Mouse (Mus musculus) megakaryocyte, adult 5-6 weeks (primary cell): ENCODE results near the gene Folr1. TPM values are rescaled to one million over a fixed set of nuclear protein-coding genes. Genes with fewer than 3 reads are reported as not detected.

Source experiments
- ATAC-seq: 2 replicates; pipeline ENCODE4 v1.8.0; 2016; ENCODE audit warnings: mild to moderate bottlenecking, inconsistent platforms; ENCODE audit not compliant: poor library complexity, severe bottlenecking
- total RNA-seq, 2 experiments: library from RNA; stranded (forward) in 1 of 2; stranded (reverse) in 1 of 2; fragments of 153-499, 151-499 nt in 1 of 2; fragments of 221-1000, 200-1000 nt in 1 of 2; gene quantifications; 2 replicates each; pipeline versions ENCODE4 v1.2.3 to v1.2.4; 2015 to 2017

Gene Folr1
- total RNA-seq, 2 experiments from 2014 or later: 0.62 TPM

DNA sequence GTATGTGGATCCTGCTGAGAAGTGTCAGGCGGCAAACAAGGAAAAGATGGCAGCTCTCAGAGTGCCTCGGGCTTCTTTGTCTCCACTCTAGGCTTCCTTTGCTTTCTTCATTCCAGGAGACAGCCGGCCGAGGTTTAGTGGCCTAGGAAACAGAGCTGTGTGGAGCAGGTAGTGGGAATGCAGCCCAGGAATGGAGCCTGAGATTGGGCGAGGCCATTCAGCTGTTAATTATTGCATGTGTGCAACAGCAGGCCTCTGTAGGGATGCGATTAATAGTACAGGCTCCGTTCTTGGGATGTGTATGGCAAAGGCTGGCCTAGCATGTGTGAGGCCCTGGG lies 1.5 kb downstream of the Folr1 start:
- ATAC-seq: no peak

DNA sequence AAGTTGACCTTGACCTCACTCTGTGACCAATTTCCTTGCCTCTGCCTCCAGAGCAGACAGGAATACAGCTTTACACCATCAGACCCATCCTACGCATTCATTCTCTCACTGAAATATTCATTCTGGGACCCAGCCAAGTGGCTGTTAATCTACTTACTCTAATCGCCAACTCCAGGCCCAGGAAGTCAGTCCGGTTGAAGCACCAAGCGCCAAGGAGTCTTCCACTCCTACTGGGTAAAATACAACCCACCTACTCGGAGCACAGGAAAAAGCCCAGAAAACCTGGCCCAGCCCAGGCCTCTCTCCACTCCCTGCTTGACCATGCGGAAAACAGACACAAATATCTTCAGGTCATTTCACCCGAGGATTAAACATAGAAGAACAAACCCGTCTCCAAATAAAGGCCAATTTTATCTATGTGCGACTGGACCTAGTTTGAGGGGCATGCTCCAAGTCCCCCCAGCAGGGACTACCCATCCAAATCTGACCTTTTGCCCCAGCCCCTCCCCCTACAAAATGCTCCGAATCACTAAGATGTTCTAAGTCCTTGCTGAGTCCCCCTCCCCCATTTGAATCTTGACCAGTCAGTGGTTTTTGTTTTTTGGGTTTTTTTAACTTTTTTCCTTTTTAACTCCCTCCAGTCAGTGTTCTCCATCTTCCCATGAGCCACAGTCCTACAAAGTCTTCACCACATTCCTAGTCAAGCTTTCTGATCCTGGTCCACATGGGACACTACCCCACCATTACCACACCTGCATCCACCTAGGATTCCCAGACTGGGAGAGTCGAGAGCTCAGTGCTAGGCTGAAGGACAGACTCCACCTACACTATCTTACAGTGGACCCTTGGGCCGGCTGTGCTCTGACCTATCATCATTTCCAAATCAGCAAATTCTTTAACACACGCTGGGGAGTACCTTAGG lies 2.1 kb downstream of the Folr1 start:
- ATAC-seq: no peak

DNA sequence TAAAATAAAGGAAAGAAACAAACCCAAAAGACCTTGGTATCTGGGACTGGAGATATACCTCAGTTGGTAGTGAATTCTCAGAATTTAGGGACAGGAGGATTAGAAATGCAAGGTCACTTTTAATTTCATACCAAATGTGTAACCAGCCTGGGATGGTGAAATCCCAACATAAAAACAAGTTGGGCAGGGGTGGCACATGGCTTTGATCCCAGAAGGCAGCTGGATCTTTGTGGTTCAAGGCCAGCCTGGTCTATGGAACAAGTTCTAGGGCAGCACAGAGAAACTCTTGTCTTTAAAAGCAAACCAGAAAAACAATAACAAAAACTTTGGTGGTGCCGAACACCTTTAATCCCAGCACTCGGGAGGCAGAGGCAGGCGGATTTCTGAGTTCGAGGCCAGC lies 3.1 kb downstream of the Folr1 start:
- ATAC-seq: no peak

DNA sequence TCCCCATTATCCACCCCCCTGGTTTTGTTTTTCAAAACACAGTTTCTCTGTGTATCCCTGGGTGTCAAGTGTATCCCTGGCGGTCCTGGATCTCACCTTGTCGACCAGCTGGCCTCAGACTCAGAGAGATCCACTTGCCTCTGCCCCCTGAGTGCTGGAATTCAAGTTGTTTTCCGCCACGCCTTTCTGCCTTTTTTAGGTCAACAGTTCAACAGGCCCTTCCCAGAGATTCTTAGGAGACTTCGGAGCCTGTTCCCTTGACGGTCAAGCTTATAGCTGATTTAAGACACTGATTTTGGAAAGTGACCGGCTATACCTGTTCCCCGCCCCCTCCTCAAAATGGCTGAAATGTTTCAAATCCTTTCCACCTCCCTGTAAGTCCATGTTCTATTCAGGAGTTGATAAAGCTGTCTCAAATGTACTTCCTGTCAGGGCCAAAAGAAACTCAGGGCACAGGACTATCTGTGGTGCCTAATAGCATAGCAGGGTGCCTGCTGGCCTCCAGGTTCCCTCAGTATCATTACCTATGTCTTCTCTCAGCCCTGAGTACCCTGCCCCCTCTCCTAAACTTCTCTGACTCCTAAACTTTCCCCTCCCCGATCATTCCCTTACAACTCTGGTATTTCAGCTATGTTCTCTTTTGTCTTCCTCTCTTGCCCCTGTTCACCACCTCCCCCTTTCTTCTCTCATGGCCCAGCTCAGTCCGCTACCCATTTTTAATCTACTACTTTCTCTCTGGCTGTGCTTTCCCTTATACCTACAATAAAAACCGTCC lies 3.9 kb downstream of the Folr1 start:
- no peak for ATAC-seq

DNA sequence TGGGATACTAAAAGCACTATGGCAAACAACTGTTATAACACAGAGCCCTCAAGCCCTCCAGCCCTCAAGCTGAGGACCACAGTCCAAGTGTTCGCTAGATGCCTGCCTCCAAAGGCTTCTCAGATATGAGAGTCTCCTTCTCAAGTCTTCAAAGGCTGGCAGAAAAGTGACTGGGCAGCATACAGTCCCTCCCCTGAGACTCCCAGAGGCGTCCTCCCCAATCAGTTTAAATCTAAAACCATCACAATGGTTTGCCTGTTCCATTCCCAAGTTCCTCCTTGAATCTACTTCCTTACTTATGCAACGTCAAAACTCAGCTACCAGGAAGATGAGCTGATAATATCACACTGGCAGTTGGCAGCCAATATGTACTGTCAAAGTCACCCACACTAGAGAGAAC lies 7.2 kb downstream of the Folr1 start, which contains the start of gene Anapc15:
TSS of gene Anapc15 (plus strand) at position 301 of the 400 bp plus-strand sequence.
- ATAC-seq: no peak

DNA sequence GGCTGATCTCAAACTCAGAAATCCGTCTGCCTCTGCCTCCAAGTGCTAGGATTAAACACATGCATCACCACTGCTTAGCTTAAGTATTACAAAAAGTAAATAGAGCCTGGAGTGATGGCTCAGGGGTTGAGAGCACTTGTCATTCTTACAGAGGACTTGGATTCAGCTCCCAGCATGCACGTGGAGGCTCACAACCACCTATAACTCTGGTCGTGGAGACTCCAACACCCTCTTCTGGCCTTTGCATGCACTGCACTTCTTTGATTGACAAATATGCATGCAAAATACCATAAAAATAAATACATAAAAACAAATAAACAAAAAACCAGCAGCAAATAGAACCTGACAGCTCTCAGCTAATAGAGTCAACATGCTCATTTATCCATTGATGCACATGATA lies 8.3 kb downstream of the Folr1 start:
- ATAC-seq: no peak

DNA sequence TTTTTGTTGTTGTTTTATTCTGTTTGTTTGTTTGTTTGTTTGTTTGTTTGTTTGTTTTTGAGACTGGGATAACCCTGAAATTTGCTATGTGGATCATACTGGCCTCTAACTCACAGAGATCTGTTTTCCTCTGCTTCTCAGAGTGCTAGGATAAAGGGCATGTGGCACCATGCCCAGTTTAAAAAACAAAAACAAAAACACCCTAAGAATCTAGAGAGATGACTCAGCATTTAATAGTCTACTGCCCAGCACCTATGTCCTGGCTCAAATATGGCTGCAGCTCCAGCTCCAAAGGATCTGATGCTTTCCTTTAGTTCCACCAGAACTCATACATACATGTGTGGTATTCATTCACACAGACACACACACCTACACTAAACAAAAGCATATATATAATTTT lies 9.6 kb downstream of the Folr1 start:
- no peak for ATAC-seq

DNA sequence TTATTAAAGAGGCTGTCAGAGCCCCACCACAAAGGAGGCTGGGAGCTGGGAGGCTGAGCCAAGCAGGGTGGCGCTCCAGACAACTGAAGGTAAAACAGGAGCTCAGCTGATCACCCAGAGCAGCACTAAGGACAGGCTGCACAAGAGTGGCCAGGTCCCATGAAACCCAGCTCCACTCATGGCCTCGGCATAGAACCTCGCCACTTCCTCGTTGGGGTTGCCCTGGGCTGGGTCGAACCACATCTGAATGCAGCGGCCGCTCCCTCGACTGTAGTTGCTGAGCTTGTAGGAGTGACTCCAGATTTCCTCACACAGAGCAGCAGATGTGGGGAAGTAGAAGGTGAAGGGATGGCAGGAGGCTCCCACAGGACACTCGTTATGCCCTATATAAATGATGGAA lies 12.2 kb downstream of the Folr1 start:
- ATAC-seq: peak; percentile 52

DNA sequence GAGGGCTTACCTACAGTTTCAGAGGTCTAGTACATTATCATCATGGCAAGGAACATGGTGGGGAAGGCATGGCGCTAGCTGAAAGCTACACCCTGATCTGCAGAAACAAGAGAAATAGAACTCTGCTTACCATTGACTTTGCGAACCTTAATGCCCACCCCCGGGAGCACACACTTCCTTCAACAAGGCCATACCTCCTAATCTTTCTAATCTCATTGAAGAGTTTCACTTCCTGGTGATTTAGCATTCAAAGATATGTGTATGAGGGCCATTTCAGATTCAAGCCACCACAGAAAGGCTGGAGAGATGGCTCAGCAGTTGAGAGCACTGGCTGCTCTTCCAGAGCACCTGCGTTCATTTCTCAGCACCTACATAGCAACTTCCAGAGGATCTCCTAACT lies 13.5 kb downstream of the Folr1 start, which contains the start of gene Folr2:
TSS of gene Folr2 (minus strand) at position 101 of the 400 bp plus-strand sequence.
- ATAC-seq: 0 out of 2 replicates have a peak, but pooled peaks have one; percentile 18

DNA sequence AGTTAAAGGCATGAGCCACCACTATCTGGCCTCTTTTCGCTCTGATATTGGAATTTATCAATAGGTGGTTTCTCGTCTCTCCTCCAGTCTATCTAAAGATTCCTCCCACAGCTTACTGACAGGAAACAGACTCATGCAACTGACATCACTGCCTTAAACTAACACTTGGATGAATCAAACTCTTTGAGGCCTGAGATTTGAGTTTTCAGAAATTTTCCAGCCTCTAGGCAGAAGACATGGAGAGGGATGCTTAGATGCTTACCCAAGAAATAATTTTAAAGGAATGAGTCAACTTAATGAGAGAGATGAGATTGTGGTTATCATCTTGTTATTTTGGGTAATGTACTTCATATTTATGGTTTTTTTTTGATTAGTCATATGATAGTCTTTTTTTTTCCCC lies 16.8 kb downstream of the Folr1 start:
- ATAC-seq: no peak

DNA sequence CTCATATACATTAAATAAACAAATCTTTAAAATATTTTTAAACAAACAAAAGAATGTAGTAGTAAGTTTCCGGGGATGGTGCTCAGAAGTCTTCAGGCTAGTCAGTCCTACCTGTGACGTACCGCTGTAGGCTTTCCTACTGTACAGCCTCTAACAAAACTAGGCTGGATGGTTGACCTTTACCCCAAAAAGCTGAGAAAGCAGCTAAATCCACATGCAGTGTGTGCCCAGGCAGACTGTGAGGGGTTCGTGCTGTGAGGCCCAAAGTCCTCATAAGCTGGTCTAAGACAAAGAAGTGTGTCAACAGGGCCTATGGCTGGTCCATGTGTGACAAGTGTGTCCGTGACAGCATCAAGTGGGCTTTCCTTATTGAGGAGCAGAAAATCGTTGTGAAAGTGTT lies 17.7 kb downstream of the Folr1 start:
- no peak for ATAC-seq

DNA sequence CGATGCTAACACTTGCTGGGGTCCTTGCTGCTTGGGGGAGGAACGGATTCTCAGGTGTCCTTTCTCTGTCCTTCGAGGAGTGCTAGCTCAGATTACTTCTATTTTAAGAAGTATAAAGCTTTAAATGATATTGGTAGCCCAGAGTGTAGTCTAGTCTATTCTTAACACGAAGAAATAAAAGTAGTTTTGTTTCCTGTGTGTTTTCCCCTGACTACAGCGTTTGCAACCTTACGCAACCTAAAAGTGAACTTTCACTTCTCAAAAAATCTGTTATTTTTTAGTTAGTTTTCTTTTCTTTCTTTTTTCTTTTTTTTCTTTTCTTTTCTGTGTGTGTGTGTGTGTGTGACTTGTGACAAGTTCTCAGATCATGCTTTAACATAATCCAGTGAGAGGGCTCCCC lies 18.9 kb downstream of the Folr1 start:
- peak; percentile 63; the same call in 1 of the 2 replicates for ATAC-seq

DNA sequence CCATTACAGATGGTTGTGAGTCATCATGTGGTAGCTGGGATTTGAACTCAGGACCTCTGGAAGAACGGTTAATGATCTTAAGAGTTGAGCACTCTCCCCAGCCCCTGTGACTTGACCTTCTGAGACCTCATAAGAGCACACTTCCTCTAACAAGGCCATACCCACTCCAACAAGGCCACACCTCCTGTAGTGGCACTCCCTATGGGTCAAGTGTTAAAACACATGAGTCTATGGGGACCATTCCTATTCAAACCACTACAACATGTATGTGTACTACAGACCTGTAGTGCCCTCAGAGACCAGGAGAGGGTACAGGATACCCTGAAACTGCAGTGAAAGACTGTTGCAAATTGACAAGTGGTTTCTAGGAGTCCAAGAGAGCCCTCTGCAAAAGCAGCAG lies 22.7 kb downstream of the Folr1 start:
- peak; percentile 33; the same call in 1 of the 2 replicates for ATAC-seq

DNA sequence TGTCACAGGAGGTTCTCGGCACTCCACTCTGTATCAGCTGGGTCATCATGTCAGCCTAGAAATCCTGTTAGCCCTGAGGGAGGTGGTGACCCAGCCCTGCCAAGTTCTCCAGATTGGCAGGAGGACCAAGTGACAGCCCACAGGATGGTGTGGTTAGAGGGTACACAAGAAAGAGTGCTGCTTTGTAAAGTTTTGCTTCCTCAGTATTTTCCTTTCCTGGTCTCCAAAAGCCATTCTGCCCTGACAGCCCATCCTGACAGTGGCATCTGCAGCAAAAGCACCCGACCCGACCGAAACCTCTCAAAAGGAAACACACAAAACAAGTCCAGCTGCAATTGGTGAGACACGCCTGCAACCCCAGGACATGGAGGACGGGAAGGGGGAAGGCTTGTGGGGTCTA lies 26.4 kb downstream of the Folr1 start:
- no peak for ATAC-seq

DNA sequence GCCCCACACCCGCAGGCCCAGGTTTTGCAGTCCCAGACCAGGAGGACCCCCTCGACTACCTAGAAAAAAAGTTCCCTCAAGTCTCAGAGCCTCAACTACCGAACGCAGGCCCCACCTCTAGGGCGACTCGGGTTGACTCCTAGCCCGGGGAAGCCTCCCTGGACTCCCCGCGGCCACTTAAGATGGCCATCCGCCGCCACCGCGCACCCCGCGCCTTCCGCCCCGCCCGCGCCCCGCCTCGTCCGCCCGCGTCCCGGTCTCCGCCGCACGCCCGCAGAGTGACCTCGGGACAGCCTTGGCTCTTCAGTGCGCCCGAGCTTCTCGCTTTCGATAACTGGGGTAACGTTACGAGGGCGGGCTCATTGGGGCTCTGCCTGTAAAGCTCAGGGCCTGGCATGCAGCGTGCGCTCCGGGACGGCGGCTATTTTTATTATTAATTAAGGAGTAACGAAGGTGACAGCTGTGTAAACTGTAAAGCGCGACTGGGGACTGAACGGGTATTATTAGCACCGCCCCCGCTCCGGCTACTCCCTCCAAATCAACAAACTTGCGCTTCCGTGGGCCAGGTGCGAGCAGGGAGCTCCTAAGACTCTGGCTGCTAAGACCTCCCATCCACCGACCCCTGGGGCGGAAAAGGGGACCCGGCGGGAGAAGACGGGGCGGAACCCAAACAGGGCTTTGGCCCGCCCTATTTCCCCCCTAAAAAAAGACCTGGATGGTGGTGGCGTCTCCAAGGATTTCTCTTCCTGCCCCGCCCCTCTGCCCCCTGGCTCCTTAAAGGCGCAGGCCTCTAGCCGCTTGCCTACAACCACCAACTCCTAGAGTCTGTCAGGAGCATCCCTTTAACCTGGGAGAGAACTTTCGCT lies 32.7 kb downstream of the Folr1 start, which contains the start of gene Inppl1:
TSS of gene Inppl1 (minus strand) at position 624 of the 866 bp plus-strand sequence.
- peak; percentile 45 for ATAC-seq

DNA sequence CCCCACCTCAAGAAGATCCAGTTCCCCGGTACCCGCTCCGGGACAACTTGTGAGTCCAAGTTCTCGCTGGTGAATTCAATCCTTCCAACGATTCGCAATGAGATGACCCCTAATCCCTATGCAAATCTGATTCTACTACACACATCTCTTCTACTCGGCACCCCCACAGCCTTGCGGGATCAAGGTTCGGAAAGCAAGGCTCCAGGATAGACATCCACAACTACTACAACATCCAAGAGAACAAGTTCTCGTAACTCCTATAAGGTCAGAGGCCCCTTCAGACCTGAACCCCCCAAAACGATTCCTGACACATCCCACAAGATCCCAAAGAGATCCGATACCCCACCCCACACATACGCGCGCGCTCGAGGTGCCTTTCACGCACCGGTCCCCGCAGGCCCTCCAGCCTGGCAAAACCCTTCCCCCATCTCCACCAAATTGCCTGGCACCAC lies 33.4 kb downstream of the Folr1 start:
- ATAC-seq: no peak

DNA sequence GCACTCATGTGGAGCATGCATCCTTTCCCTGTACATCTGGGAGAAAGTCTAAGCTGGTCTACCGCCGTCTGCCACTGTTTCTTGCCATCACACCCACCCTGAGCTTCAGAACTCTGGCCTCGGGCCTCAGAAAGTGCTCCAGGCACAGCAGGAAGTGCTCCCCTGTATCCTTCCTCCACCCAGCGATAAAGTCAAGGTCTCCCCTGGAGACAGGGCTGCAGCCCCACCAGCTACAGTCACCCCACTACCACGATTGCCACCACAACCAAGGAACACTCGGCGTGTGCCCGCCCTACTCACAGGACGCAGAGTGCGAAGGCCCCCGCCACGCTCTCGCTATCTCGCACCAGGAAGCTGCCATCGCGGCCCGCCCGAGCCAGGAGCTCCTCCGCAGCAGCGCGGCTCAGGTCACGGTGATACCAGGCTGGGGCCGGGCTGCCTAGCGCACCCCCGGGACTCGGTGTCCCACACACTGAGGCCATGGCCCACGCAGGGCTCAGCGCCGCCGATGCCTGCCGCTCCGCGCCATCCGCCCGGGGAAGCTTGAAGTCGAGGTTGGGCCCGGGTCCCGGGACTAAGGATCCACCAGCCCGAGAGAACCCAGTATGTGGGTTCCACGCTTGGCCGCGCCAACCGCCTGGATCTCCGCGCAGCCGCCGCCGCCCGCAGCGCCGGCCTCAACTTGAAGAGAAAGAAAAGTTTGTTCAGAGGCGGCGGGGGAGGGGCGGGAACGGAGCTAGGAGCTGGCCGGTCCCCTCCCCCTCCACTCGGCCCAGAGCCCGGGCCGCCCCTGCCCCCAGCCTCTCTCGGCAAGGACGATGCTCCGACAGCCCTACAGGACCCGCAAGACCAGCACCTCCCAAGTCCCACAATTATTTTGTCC lies 34.1 kb downstream of the Folr1 start:
- ATAC-seq: peak; percentile 46

DNA sequence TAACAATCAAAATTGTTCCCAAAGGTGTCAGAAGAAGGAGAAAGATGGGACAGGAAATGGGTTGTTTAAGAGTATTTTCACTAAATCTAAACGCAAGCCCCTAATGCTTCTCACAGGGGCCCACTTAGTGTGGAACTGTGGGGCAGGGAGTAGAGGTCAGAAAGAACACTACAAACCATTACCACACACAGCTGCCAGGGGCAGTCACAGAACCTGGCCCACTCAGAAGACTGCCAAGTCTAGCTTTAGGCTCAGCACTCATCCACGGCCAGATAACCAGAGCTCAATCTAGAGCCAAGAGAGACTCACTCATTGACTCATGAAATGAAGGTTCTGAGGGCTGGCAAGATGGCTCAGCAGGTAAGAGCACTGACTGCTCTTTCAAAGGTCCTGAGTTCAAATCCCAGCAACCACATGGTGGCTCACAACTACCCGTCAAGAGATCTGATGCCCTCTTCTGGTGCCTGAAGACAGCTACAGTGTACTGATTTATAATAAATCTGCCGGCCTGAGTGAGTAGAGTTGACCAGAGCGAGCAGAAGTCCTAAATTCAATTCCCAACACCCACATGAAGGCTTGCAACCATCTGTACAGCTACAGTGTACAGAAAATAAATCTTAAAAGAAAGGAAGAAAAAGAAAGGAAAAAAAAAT lies 35.0 kb downstream of the Folr1 start:
- no peak for ATAC-seq

DNA sequence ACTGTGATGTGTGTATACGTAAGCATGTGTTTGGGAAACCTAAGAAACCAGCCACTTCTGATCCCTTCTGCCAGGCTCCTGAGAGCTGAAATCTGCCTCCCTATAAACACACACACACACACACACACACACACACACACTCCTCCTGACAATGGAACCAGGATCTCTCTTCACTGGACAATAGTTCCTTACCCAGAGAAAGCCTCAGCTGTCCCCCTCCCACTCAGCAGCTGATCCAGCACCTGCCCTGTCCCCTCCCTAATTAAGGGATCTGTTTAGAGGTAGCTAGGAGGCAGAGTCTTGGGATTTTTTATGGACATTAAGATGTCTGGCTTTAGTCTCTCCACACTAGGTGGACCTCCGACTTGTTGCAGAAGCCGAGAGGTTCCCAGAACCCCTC lies 35.7 kb downstream of the Folr1 start:
- no peak for ATAC-seq
